Mouse (Mus musculus) cerebellum, postnatal 4 days (tissue): ENCODE measurements around the gene Fam57a.
A peak's percentile ranks its signal among the peaks of the same experiment; 100 is the strongest.
"Not testable (repeated sequence)": the region's sequence is repeated elsewhere in the genome, so short reads cannot be mapped to it uniquely, and the experiment has no call there.

Experiments used
- DNase-seq, 2 experiments: peaks; one replicate each; pipeline ENCODE4 v3.0.0; 2022; ENCODE audit warnings: low spot score in 2 of 2, mixed read lengths in 1 of 2

Gene Fam57a

DNA sequence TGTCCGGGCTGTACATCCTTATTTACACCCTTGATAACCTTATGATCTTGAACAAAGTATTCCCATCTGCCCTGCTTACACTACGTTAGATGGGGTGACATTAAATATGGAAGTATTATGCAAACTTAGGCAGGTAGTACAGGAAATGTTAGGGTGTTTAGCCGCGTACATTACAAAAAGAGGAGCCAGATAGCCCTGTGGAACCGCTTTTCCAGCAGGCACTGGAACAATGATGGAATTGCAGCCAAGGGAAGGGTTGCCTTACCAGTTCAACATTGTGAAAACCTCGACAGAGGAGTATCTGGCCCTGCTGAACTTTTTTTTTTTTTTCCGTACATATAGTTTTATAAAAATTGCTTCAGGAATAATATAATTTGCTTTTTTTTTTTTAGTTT is 672 bp downstream of the Fam57a start:
- DNase-seq, result no peak

DNA sequence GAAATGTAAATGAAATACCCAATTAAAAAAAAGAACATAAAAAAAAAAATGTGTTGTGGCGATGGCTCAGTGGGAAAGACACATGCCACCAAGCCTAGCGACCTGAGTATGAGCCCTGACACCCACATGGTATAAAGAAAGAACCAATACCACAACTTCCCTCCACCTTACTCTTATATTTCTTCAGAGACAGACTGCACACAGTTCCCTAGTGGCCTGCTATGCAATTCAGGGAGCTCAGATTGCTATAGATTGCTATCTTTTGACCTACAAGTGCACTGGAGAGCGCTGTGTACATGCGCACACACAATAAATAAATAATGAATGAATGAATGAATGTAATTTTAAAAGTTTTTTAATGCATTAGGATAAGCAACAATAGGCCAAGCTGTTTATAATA is 4.3 kb downstream of the Fam57a start:
- DNase-seq, result no peak

DNA sequence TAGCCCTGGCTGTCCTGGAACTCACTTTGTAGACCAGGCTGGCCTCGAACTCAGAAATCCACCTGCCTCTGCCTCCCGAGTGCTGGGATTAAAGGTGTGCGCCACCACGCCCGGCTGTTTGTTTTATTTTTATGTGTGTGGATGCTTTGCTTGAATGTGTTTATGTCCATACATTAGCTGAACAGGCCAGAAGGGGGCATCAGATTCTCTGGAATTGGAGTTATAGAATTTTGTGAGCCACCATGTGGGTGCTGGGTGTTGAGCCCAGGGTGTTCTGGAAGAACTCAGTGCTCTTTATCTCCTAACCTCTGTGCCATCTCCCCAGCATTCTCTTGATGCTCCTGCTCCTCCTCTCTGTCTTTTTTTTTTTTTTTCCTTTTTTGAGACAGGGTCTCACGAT is 7.4 kb downstream of the Fam57a start:
- no peak for DNase-seq

DNA sequence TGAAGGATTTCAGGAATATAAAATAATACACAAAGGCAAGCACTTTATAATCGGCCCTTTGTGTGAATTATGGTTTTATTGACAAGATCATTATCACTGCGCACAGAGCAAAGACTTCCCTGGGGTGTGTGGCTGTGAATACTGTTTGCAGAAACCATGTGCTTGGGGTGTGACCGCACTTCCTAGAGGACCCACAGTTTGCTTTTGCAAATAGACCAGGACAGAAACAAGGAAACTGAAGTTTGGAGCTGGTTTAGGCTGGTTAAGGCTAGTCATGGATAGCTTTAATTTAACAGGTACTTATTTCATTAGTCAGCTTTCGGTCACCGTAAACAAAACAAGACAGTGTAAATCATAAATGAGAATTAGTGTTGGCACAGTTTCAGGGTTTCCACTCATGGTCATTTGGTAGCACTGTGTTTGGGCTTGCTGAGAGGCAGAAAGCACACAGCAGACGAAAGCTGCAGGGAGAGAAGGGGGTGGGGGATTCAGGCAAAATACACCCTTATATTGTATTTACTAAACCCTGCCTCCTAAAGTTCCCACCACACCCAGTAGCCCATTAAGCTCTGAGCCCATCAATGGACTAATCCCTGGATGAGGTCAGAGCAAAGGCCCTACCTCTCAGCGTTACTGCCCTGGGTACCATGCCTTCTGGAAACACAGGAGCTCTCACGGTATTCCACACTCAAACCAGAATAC is 17.0 kb downstream of the Fam57a start:
- no peak for DNase-seq

DNA sequence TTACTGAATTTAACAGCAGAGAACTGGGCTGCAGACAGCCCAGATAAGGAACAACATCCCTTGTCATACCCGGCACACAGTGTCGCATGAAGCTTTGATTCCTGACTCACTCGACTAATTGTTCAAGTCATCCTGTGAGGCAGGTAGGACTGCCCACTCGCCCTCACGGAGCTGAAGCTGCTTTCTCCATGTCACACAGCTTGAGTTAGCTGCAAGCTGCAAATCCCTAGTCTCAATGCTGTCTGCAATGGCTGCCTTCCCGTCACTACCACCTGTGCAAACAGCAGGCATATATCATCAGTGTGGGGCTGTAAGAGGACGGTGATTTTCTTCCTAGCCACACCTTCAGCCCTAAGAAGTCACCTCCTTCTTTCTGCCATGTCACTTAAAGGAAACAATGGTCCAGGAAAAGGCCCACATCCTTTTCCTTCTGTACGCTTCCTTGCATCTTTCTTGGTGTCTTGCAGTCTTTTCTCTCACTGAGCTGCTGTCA is 17.6 kb downstream of the Fam57a start:
- DNase-seq, result no peak

DNA sequence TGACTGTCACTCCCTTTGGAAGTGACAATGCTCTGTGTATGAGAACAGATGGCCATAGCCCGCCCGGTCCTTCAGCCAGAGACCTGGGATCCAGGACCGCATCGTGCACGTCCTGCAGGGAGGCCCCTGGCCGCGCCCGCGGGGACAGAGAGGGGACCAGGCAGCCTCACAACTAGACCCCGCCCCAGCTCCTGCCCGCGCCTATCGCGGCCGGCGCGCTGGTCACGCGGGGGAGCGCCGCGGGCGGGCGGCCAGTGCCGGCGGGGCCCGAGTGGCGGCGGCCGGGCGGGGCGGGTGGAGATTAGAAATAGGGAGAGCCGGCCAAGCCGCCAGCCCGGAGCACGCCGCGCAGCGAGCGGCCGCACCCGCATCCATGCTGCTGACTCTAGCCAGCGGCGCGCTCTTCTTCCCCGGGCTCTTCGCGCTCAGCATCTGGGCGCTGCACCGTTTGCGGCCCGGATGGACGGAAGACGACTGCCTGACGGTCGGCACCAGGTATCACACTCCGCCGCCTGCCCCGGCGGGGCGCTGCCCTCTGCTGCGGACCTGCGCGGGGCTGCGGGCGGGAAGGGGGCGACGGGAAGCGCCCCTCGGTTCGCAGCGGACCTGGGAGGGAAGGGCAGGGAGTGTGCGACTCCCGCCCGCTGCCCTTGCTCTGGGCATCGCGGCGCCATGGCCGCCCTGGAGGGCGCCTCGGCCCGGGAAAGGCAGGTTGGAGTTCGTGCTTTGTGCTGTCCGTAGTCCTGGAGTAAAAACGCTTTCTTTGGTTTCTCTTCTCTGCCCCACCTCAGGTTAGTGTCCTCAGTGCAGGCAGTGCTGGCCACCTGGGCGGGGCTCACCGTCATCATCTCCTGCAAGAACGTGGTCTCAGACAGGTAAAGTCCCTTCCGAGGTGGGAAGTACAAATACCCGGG is 22.5 kb downstream of the Fam57a start:
- peak; percentile 68 to 82 for DNase-seq

DNA sequence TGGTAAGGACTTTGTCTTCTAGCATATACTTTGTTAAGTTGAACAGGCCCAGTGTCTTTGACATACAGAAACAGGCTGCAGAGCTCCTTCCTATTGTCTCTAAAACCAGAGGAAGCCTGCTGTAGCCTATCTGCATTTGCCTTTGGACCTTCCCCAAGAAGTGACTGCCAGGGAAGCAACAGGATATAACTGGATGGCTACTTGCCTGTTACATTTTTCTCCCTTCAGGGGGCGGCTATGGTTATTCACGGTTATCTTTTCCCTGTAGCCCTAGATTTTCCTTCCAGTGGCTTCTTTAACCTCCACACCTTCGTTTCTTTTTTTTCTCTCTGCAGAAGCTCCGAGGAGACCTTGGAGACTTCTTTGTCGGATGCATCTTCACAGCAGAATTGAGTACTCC is 27.3 kb downstream of the Fam57a start:
- no peak for DNase-seq

DNA sequence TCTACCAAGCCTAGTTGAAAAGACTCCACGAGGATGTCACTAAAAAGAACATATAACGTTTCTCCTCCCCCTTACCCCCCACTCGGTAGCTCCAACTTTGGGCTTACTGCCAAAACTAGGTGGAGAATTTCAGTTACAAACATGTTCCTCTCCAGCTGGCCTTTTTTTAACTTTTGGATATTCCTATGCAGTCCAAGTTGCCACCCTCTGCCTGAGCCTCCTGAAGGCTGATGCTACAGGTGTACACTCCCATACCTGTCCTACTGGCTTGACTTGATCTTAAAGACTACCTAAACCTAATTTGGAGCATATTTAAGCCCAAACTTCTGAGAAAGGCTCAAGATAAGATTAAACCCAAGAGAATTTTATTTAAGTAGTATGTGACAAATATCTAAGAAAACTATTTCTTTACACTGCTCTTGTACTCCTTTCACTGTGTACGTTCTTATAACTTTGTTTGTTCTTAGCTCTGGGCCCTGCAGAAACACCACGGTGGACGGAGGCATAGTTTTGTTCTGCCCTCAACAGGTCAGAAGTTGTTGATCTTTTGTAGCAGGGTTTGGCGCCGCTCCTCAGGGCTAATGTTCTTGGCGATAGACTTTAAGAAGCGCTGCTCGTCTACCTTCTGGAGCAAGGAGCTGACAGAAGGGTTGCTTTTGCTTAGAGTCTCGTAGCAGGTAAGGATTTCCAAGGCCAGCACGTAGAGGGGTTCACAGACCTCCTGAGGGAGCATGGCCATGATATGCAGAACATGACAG is 30.9 kb downstream of the Fam57a start:
- no peak for DNase-seq

DNA sequence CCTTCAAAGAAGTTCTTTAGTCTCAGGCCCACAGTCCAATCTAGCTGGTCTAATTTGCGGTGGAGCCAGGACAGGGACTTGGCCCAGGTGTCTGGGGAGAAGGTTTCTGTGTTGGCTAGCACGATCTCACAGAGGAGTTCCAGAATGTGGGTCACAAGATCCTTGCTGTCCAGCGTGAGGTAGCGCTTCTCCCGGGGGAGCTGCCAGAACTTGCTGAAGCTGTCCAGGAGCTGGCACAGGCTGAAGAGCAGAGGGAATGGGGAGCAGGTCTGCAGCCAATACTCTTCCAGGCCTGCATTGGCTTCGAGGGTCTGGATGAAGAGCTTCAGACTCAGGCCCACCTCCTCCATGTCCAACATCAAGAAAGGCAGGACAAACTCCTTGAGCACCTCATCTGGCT is 32.1 kb downstream of the Fam57a start:
- DNase-seq, result not testable (repeated sequence)

DNA sequence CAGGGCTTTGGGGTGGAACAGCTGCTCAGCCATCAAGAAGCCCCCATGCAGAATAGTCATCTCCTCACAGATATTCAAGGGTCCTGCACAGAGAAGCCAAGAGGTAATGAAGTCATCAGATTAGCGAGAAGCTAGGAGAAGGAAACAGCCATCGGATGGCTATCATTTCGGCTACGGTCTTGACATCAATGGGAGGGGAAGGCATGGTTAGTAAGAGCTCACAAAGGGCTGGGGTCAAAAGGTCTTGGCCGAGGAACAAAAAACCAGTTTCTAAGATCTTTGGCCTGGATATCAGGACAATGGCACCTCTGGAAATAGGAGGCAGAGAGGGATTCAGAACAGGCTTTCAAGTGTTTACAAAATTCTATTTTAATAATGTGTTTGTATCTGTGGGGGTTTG is 34.4 kb downstream of the Fam57a start:
- DNase-seq, result no peak

DNA sequence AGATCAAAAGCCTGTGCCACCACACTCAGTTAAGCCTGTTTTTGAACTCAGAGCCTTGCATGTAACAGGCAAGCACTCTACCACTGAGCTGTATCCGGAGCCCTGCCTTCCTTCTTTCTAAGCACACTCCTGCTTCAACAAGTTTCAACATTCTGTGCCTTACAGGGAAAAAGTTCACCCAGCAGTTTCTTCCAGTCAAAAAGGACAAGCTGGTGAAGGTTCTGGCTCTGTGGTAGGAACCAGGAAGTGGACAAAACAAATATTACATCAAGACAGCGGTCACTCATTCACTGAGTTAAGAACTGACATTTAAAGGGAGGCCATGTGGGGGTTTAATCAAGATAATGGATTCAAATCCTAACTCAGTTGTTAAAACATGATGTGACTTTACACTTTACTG is 35.5 kb downstream of the Fam57a start:
- DNase-seq, result no peak

DNA sequence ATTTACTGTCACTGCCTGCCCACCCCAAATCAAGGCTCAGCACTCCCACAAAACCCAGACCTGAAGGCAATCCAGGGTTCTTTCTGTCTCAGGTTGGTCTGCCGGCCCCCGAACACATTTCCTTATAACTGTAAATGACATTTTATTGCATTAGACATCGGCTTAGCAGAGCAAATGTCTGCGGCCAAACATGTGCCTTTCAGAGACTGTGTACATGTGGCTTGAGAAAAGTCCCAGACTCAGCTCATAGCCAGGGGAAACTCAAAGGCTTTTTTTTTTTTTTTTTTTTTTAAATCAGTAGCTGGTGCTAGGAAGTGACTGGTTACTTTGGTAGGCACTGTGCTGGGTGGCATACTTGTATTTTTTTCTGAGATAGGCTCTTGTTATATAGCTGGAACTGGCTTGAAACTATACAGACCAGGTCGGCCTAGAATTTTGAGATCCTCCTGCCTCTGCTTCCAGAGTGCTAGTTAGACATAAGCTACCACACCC is 36.6 kb downstream of the Fam57a start:
- DNase-seq, result no peak

DNA sequence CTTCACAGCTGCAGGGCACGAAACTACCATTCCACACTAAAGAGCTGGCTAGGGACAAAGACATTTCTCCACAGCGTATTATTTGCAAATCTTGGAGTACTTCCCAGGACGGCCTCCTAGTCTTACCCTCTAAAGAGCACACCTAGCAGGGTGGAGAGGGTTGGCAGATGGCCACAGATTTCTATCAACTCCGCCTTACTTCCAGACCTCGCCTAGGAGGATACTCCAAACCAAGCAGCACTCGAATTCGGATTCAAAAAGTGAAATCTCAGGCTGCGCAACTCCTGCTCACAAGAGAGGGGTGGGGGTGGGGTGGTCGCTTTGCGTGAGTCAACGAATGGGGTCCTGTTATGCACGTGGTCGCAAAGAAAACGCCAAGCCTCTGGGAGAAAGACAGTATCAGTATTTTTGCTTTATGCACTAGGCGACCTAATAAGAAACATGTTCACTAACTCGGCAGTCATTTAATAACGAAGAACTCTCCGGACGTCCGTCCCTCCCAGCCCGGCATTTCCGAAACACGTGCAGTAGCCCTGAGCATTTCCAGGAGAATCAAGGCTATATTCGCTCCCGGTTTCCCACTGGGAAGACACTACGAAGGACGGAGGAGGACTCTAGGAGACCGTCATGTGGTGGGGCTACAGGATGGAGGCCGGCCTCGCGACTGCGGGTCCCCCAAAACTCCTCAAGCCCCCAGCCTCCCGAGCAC is 37.4 kb downstream of the Fam57a start:
- no peak for DNase-seq

DNA sequence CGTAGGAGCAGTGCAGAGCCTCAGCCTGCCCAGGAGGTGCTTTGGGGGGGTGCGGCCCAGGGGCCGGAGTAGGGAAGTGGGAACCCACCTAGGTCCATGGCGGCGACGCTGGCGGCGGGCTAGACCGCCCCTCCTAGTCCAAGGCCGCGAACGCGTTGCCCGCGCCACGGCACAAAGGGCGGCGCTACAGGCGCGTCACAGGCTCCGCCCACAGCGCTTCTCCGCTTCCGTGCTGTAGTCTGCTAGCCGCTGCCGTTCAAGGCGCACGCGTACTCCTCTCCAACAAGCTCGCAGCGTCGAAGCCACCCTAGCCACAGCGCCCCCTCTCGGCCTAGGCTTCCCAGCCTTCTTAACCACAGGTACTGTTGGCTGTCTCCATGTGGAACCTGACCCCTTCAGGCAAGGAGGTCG is 37.9 kb downstream of the Fam57a start, which contains the start of the genes Dbil5 and Gemin4:
Dbil5 (plus strand) TSS at position 219 of the 411 bp plus-strand sequence.
Gemin4 (minus strand) TSS at position 275 of the 411 bp plus-strand sequence.
- peak; percentile 89 to 95 for DNase-seq

DNA sequence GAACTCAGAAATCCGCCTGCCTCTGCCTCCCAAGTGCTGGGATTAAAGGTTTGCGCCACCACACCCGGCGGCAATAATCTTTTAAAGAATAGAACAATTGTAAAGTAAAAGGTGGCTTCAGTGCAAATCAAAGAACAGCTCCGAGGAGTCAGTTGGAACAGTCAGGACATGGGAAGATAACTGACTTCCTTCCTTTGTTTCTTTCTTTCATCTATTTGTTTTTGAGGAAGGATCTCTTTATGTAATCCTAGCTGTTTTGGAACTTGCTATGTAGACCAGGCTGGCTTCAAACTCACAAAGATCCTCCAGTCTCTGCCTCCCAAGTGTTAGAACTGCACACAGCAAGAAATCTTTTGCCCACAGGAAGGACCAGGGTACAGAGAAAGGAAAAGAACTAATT is 45.2 kb downstream of the Fam57a start:
- DNase-seq, result no peak

DNA sequence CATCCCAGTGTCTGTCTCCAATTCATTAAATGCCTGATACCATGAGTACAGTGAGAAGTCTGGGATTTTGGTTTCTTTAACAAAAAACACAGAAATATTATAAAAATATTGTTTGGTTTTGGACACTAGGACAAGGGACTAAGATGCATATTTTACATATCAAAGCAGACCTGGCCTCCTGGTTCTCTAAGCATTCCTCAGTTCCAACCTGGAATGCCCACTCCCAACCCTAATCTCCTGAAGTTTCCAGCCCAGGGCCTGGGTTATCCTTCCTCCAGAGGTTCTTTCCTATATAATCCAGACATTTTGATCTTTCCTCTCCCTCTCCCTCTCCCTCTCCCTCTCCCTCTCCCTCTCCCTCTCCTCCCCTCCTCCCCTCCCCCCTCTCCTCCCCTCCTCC is 45.6 kb downstream of the Fam57a start:
- no peak for DNase-seq

DNA sequence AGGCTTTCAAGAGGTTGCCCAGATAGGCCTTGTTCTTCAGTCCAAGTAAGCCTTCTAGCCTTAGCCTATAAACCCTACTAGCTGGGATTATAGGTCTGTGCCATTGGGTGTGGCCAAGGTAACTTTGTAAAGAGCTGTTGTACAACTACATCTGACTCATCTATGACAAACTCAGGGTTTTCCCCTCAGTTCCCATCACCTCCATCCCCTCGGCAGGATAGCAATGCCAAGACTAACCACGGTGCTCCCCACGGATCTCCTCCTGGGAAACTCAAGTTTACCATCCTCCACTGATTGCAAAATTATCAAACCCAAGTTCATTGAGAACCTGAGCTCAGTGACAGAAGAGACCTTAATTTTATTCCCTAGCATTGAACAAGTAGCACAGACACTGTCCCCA is 56.7 kb downstream of the Fam57a start:
- no peak for DNase-seq

DNA sequence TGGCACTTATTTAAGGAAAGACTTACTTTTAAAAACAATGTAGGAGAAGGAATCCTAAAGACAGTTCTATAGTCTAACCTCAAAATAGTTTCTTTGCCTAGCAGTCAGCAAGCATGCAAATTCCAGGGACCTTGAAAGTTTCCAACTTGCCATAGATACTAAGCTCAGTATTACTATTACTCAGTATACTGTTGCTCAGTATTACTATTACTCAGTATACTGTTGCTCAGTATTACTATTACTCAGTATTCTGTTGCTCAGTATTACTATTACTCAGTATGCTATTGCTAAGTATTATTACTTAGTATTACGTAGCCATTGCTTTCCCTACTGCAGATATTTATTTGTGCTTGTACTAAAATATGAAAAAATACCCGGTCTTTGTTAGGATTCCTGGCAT is 60.3 kb downstream of the Fam57a start:
- DNase-seq, result no peak

DNA sequence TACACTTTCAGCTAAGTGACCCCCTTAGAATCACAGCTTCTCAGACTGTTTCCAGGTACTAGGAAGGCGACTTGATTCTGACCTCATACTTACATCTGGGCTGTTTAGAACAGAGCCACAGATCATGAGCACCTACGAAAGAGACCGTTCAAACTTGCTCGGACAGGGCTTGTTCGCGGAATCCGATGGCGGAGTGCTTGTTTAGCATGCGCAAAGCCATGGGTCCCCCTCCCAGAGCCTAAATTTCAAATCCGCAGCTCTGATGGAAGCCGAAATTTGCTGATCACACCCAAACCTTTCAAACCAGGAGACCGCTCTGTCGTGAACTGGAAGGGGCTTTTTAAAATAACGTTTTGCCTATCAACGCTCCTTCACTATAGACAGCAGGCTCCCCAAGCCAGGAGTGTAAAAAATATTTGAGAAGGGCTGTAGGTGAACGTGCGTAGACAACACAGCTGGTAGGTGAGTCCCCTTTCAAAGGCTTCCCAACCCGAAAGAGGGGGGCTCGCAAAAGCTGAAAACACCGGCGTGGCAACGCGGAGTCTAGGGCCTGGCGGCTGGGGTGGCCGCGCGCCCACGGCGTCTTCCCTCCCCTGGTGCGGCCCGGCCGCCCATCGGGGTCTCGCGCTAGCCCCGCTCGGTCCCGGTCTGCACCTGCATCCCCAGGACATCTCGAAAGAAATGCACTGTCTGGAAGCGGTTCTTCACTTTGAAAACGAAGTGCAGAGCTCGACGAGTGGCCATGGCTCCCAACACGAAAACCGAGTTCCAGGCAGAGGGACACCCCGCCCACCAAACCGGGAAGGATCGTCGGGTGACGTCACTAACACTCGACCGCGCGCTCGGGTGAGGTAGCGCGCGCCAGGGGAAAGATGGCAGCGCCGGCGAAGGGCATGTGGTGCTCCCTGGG is 63.7 kb downstream of the Fam57a start, which contains the start of the genes Mrm3 and Glod4:
Mrm3 (plus strand) TSS at position 815 of the 910 bp plus-strand sequence.
Glod4 (minus strand) TSS at position 825 of the 910 bp plus-strand sequence.
- peak; percentile 88 to 93 for DNase-seq
